Mouse (Mus musculus) testis, adult 2 months (tissue): ENCODE measurements at regions not wholly inside any gene's neighbourhood (a gene's known extent, or its start where the extent isn't known, plus 50 kb on each side); places are given as distances from the start of the nearest gene placed in this dataset.

Source experiments
- H3K27ac ChIP-seq: fragments of 200-500 bp; 2 replicates; pipeline ENCODE4 v1.5.1; 2012; ENCODE audit warnings: low read depth, low read length; ENCODE audit not compliant: control insufficient read depth, insufficient read depth
- H3K27me3 ChIP-seq: fragments of 200-500 bp; 2 replicates; pipeline ENCODE4 v1.6.1; 2012; ENCODE audit warnings: mild to moderate bottlenecking, low read length, moderate library complexity; ENCODE audit not compliant: control insufficient read depth, insufficient read depth
- H3K36me3 ChIP-seq: fragments of 200-500 bp; 2 replicates; pipeline ENCODE4 v1.6.1; 2012; ENCODE audit warnings: mild to moderate bottlenecking, low read length; ENCODE audit not compliant: control insufficient read depth, insufficient read depth
- H3K4me1 ChIP-seq: fragments of 200-500 bp; 2 replicates; pipeline ENCODE4 v1.6.1; 2012; ENCODE audit warnings: low read length; ENCODE audit not compliant: control insufficient read depth, insufficient read depth
- H3K4me3 ChIP-seq: fragments of 200-500 bp; 2 replicates; pipeline ENCODE4 v1.5.1; 2012; ENCODE audit warnings: low read depth, mild to moderate bottlenecking, low read length, moderate library complexity, mixed read lengths; ENCODE audit not compliant: control insufficient read depth
- CTCF ChIP-seq: fragments of 200-500 bp; IDR thresholded peaks from 2 replicates; pipeline ENCODE4 v1.5.1; 2012; ENCODE audit warnings: low read depth, mild to moderate bottlenecking, inconsistent platforms, low read length, moderate library complexity; ENCODE audit not compliant: control insufficient read depth, insufficient read depth, insufficient replicate concordance
- POLR2A ChIP-seq: fragments of 200-500 bp; IDR thresholded peaks from 2 replicates; pipeline ENCODE4 v1.6.1; 2012; ENCODE audit warnings: low read depth, mild to moderate bottlenecking, inconsistent platforms, low read length, moderate library complexity; ENCODE audit not compliant: control insufficient read depth

DNA sequence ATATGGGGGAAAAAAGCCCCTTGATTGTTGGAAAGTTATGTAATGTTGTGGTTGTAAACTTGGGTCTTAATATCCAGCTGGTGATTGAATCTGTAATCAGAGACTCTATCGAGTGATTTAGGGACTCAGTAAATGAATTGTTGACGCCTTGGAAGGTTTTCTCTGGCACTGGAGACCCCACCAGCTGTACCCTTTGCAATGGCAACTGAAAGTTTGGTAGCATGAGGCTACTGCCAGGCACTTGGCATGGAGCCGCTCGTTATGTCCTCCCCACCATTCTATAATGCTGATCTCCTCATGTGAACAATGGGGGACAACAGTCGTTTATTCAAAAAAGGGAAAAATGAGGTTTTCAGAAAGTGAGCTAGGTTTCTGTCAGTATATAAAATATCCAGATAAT is 1148.4 kb downstream of the Poteg start:
- peaks cover 2% of the 10 kb centered on the region; the same call in 1 of the 2 replicates for H3K4me1 ChIP-seq
- no peak for TF ChIP-seq POLR2A
- no peak for TF ChIP-seq CTCF
- no peaks in the 10 kb centered on the region for H3K27me3 ChIP-seq
- H3K36me3 ChIP-seq: no peaks in the 10 kb centered on the region
- no peak overlapping the region for H3K4me3 ChIP-seq
- H3K27ac ChIP-seq: no peak overlapping the region
